In the genomic region with DNA sequence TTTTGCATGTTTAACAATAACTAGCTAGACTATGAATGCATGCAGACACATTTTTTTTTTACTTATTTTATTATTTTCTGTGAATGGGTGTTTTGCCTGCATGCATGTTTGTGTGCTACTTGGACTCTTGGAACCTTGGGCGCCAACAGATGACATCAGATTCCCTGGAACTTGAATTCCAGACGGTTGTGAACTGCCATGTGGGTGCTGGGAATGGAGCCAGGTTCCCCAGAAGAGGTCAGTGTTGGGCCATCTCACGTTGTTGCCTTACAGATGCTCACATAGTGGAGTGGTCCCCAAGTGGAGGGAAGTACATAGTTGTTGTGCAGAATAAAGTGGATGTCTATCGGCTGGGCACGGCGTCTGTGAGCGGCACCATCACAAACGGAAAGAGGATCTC, we compare ENCODE assay signal across 27 mouse cellular contexts. TPM values are rescaled to one million over a fixed set of nuclear protein-coding genes. Genes with fewer than 3 reads are reported as not detected.
DNase-seq lines count a peak whose midpoint lies in the region; ATAC-seq and TF ChIP-seq lines count a peak whose summit lies in the region.
"Had no signal": no experiment of that assay in that cellular context is flagged by ENCODE, and none has a peak within 500 bp of the region (broad histone marks: within the 10 kb centered on the region; RNA-seq: fewer than 3 reads in every experiment).

No protein-coding gene starts in this region.

- no peak for TF ChIP-seq POLR2A in ES-Bruce4 (IDR thresholded peaks at IDR 0.05; ENCODE audit: insufficient read depth, low read length)

- H3K4me2 ChIP-seq in hindbrain, postnatal 0 days (ENCODE audit: low read depth, low read length): no peak overlapping the region
- H3K4me2 ChIP-seq in hindbrain, embryonic 11.5 days (replicated peaks; ENCODE audit: low read depth, low read length): no peak overlapping the region
- no peak overlapping the region for H3K4me2 ChIP-seq in liver, embryonic 14.5 days (ENCODE audit: low read depth)
- H3K4me2 ChIP-seq in liver, embryonic 12.5 days: no peak overlapping the region
- no peak overlapping the region for H3K4me2 ChIP-seq in forebrain, embryonic 14.5 days (ENCODE audit: low read length)
- H3K4me2 ChIP-seq: embryonic facial prominence, embryonic 15.5 days; forebrain, embryonic 12.5 days; heart, embryonic 11.5 days; hindbrain, embryonic 13.5 days; limb, embryonic 12.5 days; liver, embryonic 15.5 days; neural tube, embryonic 15.5 days had no signal

- 80% methylated on average over 8 of the region's 8 CpGs for WGBS in hindbrain, postnatal 0 days
- 87% methylated on average over 8 of the region's 8 CpGs for WGBS in hindbrain, embryonic 11.5 days
- WGBS in liver, embryonic 14.5 days (ENCODE audit: insufficient replicate concordance): 82% methylated on average over 8 of the region's 8 CpGs
- WGBS in liver, embryonic 12.5 days (ENCODE audit: insufficient replicate concordance): 85% methylated on average over 8 of the region's 8 CpGs
- 87% methylated on average over 8 of the region's 8 CpGs for WGBS in forebrain, embryonic 14.5 days

- H3K27me3 ChIP-seq in hindbrain, postnatal 0 days (ENCODE audit: insufficient read depth, low read length): no peaks in the 10 kb centered on the region
- H3K27me3 ChIP-seq in hindbrain, embryonic 11.5 days (ENCODE audit: control insufficient read depth, insufficient read depth, low read length): no peaks in the 10 kb centered on the region
- no peaks in the 10 kb centered on the region for H3K27me3 ChIP-seq in liver, embryonic 14.5 days (ENCODE audit: control insufficient read depth, insufficient read depth, low read length)
- no peaks in the 10 kb centered on the region for H3K27me3 ChIP-seq in liver, embryonic 12.5 days (replicated peaks)
- H3K27me3 ChIP-seq in ES-Bruce4 (ENCODE audit: control insufficient read depth, insufficient read depth, low read length, poor library complexity, severe bottlenecking): no peaks in the 10 kb centered on the region
- no peaks in the 10 kb centered on the region for H3K27me3 ChIP-seq in forebrain, embryonic 14.5 days (replicated peaks; ENCODE audit: control insufficient read depth, insufficient read depth, low read length)
- H3K27me3 ChIP-seq: embryonic facial prominence, embryonic 15.5 days; forebrain, embryonic 12.5 days; hindbrain, embryonic 13.5 days; limb, embryonic 12.5 days; liver, embryonic 15.5 days; neural tube, embryonic 15.5 days had no signal

- intact Hi-C loops in left cerebral cortex, postnatal 36 days (cut with DNase I): no loop called here

- H3K9ac ChIP-seq in hindbrain, postnatal 0 days (replicated peaks; ENCODE audit: low read length): no peak overlapping the region
- no peak overlapping the region for H3K9ac ChIP-seq in hindbrain, embryonic 11.5 days (ENCODE audit: low read depth, low read length)
- H3K9ac ChIP-seq in liver, embryonic 14.5 days (replicated peaks): no peak overlapping the region
- no peak overlapping the region for H3K9ac ChIP-seq in liver, embryonic 12.5 days
- no peak overlapping the region for H3K9ac ChIP-seq in ES-Bruce4 (ENCODE audit: low read depth, poor library complexity, severe bottlenecking)
- no peak overlapping the region for H3K9ac ChIP-seq in forebrain, embryonic 14.5 days (ENCODE audit: low read length)
- H3K9ac ChIP-seq: embryonic facial prominence, embryonic 15.5 days; forebrain, embryonic 12.5 days; hindbrain, embryonic 13.5 days; limb, embryonic 12.5 days; liver, embryonic 15.5 days; neural tube, embryonic 15.5 days had no signal

- H3K27ac ChIP-seq in hindbrain, postnatal 0 days: no peak overlapping the region
- no peak overlapping the region for H3K27ac ChIP-seq in hindbrain, embryonic 11.5 days (ENCODE audit: low read depth, low read length)
- H3K27ac ChIP-seq in liver, embryonic 14.5 days: no peak overlapping the region
- no peak overlapping the region for H3K27ac ChIP-seq in liver, embryonic 12.5 days
- no peak overlapping the region for H3K27ac ChIP-seq in ES-Bruce4 (ENCODE audit: insufficient read depth, low read length)
- no peak overlapping the region for H3K27ac ChIP-seq in forebrain, embryonic 14.5 days (ENCODE audit: low read depth, low read length)
- H3K27ac ChIP-seq: embryonic facial prominence, embryonic 10.5 days; embryonic facial prominence, embryonic 15.5 days; forebrain, embryonic 12.5 days; hindbrain, embryonic 13.5 days; limb, embryonic 12.5 days; liver, embryonic 15.5 days; neural tube, embryonic 15.5 days had no signal

- no peak for TF ChIP-seq EP300 in liver, embryonic 14.5 days (IDR thresholded peaks at IDR 0.05; ENCODE audit: low read depth)
- no peak for TF ChIP-seq EP300 in ES-Bruce4 (IDR thresholded peaks at IDR 0.05; ENCODE audit: insufficient read depth, low read depth, low read length)

- H3K9me3 ChIP-seq in hindbrain, postnatal 0 days (ENCODE audit: low read length): no peaks in the 10 kb centered on the region
- H3K9me3 ChIP-seq in hindbrain, embryonic 11.5 days (ENCODE audit: control insufficient read depth, low read length): no peaks in the 10 kb centered on the region
- no peaks in the 10 kb centered on the region for H3K9me3 ChIP-seq in liver, embryonic 14.5 days (ENCODE audit: control insufficient read depth, low read length)
- H3K9me3 ChIP-seq in liver, embryonic 12.5 days (replicated peaks): no peaks in the 10 kb centered on the region
- no peaks in the 10 kb centered on the region for H3K9me3 ChIP-seq in ES-Bruce4 (replicated peaks; ENCODE audit: control insufficient read depth, insufficient read depth, low read length, poor library complexity, severe bottlenecking)
- H3K9me3 ChIP-seq in forebrain, embryonic 14.5 days (replicated peaks; ENCODE audit: control insufficient read depth, low read length): no peaks in the 10 kb centered on the region
- H3K9me3 ChIP-seq: embryonic facial prominence, embryonic 10.5 days; embryonic facial prominence, embryonic 15.5 days; forebrain, embryonic 12.5 days; hindbrain, embryonic 13.5 days; limb, embryonic 12.5 days; liver, embryonic 15.5 days; neural tube, embryonic 15.5 days had no signal

- H3K4me1 ChIP-seq in hindbrain, postnatal 0 days (ENCODE audit: insufficient read depth, low read length): no peaks in the 10 kb centered on the region
- no peaks in the 10 kb centered on the region for H3K4me1 ChIP-seq in hindbrain, embryonic 11.5 days (replicated peaks; ENCODE audit: control insufficient read depth, insufficient read depth, low read length)
- H3K4me1 ChIP-seq in liver, embryonic 14.5 days (replicated peaks; ENCODE audit: control insufficient read depth in 2 of 2, insufficient read depth in 2 of 2, low read length in 1 of 2): peaks cover 0 to 7% of the 10 kb centered on the region in 2 experiments; a peak in 2 of 4 replicates
- H3K4me1 ChIP-seq in liver, embryonic 12.5 days: peaks cover 31% of the 10 kb centered on the region
- no peaks in the 10 kb centered on the region for H3K4me1 ChIP-seq in ES-Bruce4 (ENCODE audit: control insufficient read depth, insufficient read depth, low read length)
- no peaks in the 10 kb centered on the region for H3K4me1 ChIP-seq in forebrain, embryonic 14.5 days (ENCODE audit: control insufficient read depth, insufficient read depth, low read length)
- H3K4me1 ChIP-seq: embryonic facial prominence, embryonic 10.5 days; embryonic facial prominence, embryonic 15.5 days; forebrain, embryonic 12.5 days; hindbrain, embryonic 13.5 days; limb, embryonic 12.5 days; neural tube, embryonic 15.5 days had no signal

- DNase-seq in hindbrain, postnatal 0 days (ENCODE audit: low spot score): peak; percentile 8
- DNase-seq in hindbrain, embryonic 11.5 days (ENCODE audit: low spot score): no peak
- no peak for DNase-seq in liver, embryonic 14.5 days (ENCODE audit: low read depth in 3 of 3, low spot score in 3 of 3)
- DNase-seq in adipocyte (ENCODE audit: low spot score): peak; percentile 33
- DNase-seq in forebrain, embryonic 14.5 days (ENCODE audit: low spot score): no peak
- DNase-seq in left cerebral cortex, postnatal 36 days (ENCODE audit: low spot score in 2 of 2): no peak
- DNase-seq: adrenal gland, adult 2 months; adrenal gland, postnatal 36 days; cerebellum, adult 18-20 months; cerebellum, postnatal 10 days; gastrocnemius, postnatal 14 days; heart, postnatal 36 days; kidney, postnatal 14 days; lung, postnatal 4 days; midbrain, embryonic 14.5 days; retina, postnatal 1 day; right cerebral cortex, postnatal 14 days had no signal

- H3K4me3 ChIP-seq in hindbrain, postnatal 0 days (ENCODE audit: low read length): no peak overlapping the region
- H3K4me3 ChIP-seq in hindbrain, embryonic 11.5 days (ENCODE audit: low read depth, low read length): no peak overlapping the region
- no peak overlapping the region for H3K4me3 ChIP-seq in liver, embryonic 14.5 days (ENCODE audit: insufficient read depth in 1 of 2, low read depth in 2 of 2, low read length in 2 of 2)
- no peak overlapping the region for H3K4me3 ChIP-seq in liver, embryonic 12.5 days
- H3K4me3 ChIP-seq in ES-Bruce4 (ENCODE audit: low read depth, low read length): no peak overlapping the region
- no peak overlapping the region for H3K4me3 ChIP-seq in forebrain, embryonic 14.5 days (ENCODE audit: low read depth, low read length)
- H3K4me3 ChIP-seq: embryonic facial prominence, embryonic 10.5 days; embryonic facial prominence, embryonic 15.5 days; forebrain, embryonic 12.5 days; hindbrain, embryonic 13.5 days; limb, embryonic 12.5 days; liver, embryonic 15.5 days; neural tube, embryonic 15.5 days had no signal

- TF ChIP-seq CTCF in hindbrain, postnatal 0 days (IDR thresholded peaks at IDR 0.05; ENCODE audit: low read depth): no peak
- TF ChIP-seq CTCF in liver, embryonic 14.5 days (IDR thresholded peaks at IDR 0.05; ENCODE audit: low read depth): peak; percentile 47
- peak; percentile 21 for TF ChIP-seq CTCF in ES-Bruce4 (IDR thresholded peaks at IDR 0.05; ENCODE audit: low read depth, low read length)

- no peak for ATAC-seq in hindbrain, postnatal 0 days
- no peak for ATAC-seq in hindbrain, embryonic 11.5 days (ENCODE audit: low FRiP score)
- no peak for ATAC-seq in liver, embryonic 14.5 days (ENCODE audit: insufficient read depth)
- ATAC-seq in liver, embryonic 12.5 days: no peak
- ATAC-seq in forebrain, embryonic 14.5 days: no peak

- peaks cover 62% of the 10 kb centered on the region for H3K36me3 ChIP-seq in hindbrain, postnatal 0 days (ENCODE audit: insufficient read depth, low read length)
- H3K36me3 ChIP-seq in hindbrain, embryonic 11.5 days (ENCODE audit: control insufficient read depth, insufficient read depth, low read length): peaks cover 8% of the 10 kb centered on the region; the same call in 1 of the 2 replicates
- peaks cover 93% of the 10 kb centered on the region for H3K36me3 ChIP-seq in liver, embryonic 14.5 days (replicated peaks; ENCODE audit: control insufficient read depth, insufficient read depth, low read depth)
- peaks cover 100% of the 10 kb centered on the region for H3K36me3 ChIP-seq in liver, embryonic 12.5 days
- H3K36me3 ChIP-seq in ES-Bruce4 (ENCODE audit: control insufficient read depth, insufficient read depth, low read length, poor library complexity, severe bottlenecking): peaks cover 81% of the 10 kb centered on the region
- H3K36me3 ChIP-seq in forebrain, embryonic 14.5 days (ENCODE audit: control insufficient read depth, insufficient read depth, low read length): peaks cover 92% of the 10 kb centered on the region

RNA-seq across cellular contexts. Expression of gene Tmem14c, which starts 7.1 kb away (rescaled TPM):
- total RNA-seq in hindbrain, postnatal 0 days (2014; rRNA removed): 45.5 and 63.2 TPM in 2 replicates
- 140 and 141 TPM in 2 replicates for polyA plus RNA-seq in hindbrain, postnatal 0 days (2015; fragmentation: Nextera tagmentation; extraction: Ambion mirVana)
- polyA plus RNA-seq in hindbrain, embryonic 11.5 days (2014; fragmentation: Nextera tagmentation; extraction: Ambion mirVana): 201 and 205 TPM in 2 replicates
- 335 and 364 TPM in 2 replicates for polyA plus RNA-seq in liver, embryonic 14.5 days (2012; rRNA removed)
- 866 and 947 TPM in 2 replicates for polyA plus RNA-seq in liver, embryonic 14.5 days (2014; fragmentation: Nextera tagmentation; extraction: Ambion mirVana)
- 916 and 938 TPM in 2 replicates for polyA plus RNA-seq in liver, embryonic 12.5 days (2016; fragmentation: Nextera tagmentation; extraction: Ambion mirVana)
- polyA plus RNA-seq in ES-Bruce4 (2011; ENCODE audit: insufficient read depth, insufficient read length, low read depth, missing spikeins): 111 and 112 TPM in 2 replicates
- 132 and 161 TPM in 2 replicates for polyA plus RNA-seq in forebrain, embryonic 14.5 days (2014; fragmentation: Nextera tagmentation; extraction: Ambion mirVana)
- total RNA-seq in left cerebral cortex, postnatal 36 days (2021): 10 to 100 TPM; 57.9 to 60.8 TPM

RNA-seq across cellular contexts. Expression of gene Pak1ip1, which starts 8.1 kb away (rescaled TPM):
- total RNA-seq in hindbrain, postnatal 0 days (2014; rRNA removed): 34.2 and 42.2 TPM in 2 replicates
- 45.8 and 50.6 TPM in 2 replicates for polyA plus RNA-seq in hindbrain, postnatal 0 days (2015; fragmentation: Nextera tagmentation; extraction: Ambion mirVana)
- polyA plus RNA-seq in hindbrain, embryonic 11.5 days (2014; fragmentation: Nextera tagmentation; extraction: Ambion mirVana): 90.7 and 94.8 TPM in 2 replicates
- polyA plus RNA-seq in liver, embryonic 14.5 days (2012; rRNA removed): 32.5 and 51.0 TPM in 2 replicates
- 60.0 and 65.4 TPM in 2 replicates for polyA plus RNA-seq in liver, embryonic 14.5 days (2014; fragmentation: Nextera tagmentation; extraction: Ambion mirVana)
- polyA plus RNA-seq in liver, embryonic 12.5 days (2016; fragmentation: Nextera tagmentation; extraction: Ambion mirVana): 85.0 and 88.4 TPM in 2 replicates
- polyA plus RNA-seq in ES-Bruce4 (2011; ENCODE audit: insufficient read depth, insufficient read length, low read depth, missing spikeins): 79.0 and 79.4 TPM in 2 replicates
- polyA plus RNA-seq in forebrain, embryonic 14.5 days (2014; fragmentation: Nextera tagmentation; extraction: Ambion mirVana): 84.8 and 86.7 TPM in 2 replicates
- total RNA-seq in left cerebral cortex, postnatal 36 days (2021): 10 to 100 TPM; 41.3 to 44.2 TPM

Comparison
In these comparisons a context has a peak if more than half of its experiments do, and no peak if none do; other contexts are left out.
1. DNase-seq: peak in hindbrain, postnatal 0 days (single experiment) and adipocyte (single experiment); none in hindbrain, embryonic 11.5 days (single experiment), liver, embryonic 14.5 days (0 of 3), forebrain, embryonic 14.5 days (single experiment) and left cerebral cortex, postnatal 36 days (0 of 2).